Mouse (Mus musculus): Measurements from ENCODE around the gene Gbgt1.
A peak's percentile ranks its signal among the peaks of the same experiment; 100 is the strongest.
"Not testable (repeated sequence)": the region's sequence is repeated elsewhere in the genome, so short reads cannot be mapped to it uniquely, and the experiment has no call there.

Gbgt1 gene

DNA sequence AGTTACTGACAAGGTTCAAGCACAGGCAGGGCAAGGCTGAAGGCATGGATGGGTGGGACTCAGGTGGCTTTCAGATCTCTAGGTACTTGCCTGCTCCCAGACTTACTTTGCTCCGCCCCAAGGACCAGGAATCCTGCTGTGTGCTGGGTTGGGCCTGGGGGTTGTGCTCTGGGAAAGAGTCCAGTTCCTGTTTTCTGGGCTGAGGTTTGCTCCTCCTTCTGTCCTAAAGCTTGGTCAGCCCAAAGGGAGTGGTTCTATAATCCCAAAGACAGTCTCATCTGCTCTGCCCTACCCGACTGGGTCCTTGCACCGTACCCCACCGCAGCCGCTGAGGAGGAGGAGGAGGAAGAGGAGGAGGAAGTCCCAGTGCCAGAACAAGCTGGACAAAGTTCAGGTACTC, at the start of gene Gbgt1:
Gene Gbgt1 (plus strand): TSS at position 221 of the 400 bp plus-strand sequence.
- no peak for DNase-seq (ENCODE audit: low spot score)

DNA sequence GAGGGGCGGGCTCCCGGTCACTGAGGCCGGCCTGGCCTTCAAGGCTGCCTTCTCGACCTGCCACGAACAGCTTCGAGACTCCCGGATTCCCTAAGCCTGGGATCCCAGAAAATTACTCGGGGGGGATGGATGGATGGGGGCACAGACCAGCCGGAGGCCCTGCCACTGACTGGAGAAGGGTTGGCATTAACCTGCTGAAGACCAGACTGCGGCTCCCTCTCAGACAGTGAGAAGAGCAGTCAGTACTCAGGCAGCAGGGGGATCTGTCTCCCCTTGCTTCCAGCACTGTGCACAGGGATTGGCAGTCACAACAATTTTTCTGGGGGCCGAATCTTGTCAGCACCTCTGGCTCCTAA, 49.4 kb upstream of the Gbgt1 start:
- DNase-seq (ENCODE audit: low spot score), result no peak

DNA sequence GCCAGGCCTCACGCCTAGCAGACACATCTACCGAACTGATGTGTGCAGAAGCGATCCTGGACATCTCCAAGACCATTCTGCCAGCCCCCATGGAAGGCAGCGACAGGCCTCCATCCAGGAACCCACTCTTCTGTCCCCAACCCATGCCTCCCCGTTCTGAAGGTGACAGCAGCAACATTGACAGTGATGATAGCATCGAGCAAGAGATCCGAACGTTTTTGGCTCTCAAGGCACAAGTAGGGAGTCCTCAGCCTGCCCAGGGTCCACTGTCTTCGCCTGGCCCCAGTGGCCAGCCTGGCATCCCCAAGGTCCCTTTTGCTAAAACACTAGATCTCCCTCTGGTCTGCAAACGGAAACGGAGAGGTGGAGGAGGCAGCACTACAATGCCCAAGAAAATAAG, 45.0 kb upstream of the Gbgt1 start:
- DNase-seq (ENCODE audit: low spot score), result no peak

DNA sequence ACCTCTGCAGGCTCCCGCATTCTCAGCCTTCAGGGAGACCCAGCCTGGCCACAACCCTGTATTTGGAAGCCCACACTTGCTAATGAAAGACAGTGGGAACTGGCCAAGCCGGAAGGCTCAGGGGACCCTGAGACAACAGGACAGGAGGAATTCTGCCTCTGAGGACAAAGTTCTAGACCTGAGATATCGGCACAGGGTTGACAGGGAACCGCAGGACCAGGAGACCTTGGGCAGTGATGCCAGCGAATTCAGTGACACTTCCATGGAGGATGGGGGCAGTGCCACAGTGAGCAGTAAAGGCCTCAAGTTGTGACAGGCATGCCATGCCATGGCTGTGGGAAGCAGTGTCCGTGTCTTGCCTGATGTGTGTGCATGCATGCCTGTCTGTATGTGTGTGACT, 43.2 kb upstream of the Gbgt1 start:
- DNase-seq (ENCODE audit: low spot score), result no peak

DNA sequence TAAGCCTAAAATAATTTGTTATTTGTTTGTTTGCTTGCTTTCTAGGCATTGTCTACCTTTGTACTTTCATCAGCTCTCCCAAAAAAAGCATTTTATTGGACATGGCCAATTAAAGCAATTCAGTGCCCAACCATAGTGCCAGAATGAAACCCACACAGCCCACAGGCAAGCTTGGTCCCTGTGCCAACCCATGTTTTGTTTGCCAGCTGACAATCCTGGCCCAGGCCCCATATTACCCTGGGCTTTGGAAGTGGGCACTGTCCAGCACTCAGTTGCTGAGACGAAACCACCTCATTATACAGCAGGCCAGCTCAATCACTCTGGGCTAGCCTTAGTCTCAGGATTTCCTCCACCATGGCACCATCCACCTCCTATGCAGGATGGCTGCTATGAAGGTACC, 40.1 kb upstream of the Gbgt1 start:
- DNase-seq (ENCODE audit: low spot score), result no peak

DNA sequence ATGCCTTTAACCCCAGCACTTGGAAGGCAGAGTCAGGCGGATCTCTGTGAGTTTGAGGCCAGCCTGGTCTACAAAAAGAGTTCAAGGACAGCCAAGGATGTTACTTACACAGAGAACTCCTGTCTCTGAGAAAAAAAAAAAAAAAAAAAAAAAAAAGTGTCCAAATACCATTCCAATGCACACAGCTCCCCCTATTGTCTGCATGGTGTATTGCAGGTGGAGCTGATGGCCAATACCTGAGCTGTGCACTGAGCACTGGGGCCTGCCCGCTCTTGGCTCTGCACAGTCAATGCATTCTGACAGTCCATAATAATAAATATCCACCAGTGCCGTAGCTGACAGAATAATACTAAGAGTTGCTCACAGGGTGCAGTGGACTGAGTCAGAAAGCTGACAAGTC, 32.8 kb upstream of the Gbgt1 start:
- peak; percentile 53 for DNase-seq (ENCODE audit: low spot score)

DNA sequence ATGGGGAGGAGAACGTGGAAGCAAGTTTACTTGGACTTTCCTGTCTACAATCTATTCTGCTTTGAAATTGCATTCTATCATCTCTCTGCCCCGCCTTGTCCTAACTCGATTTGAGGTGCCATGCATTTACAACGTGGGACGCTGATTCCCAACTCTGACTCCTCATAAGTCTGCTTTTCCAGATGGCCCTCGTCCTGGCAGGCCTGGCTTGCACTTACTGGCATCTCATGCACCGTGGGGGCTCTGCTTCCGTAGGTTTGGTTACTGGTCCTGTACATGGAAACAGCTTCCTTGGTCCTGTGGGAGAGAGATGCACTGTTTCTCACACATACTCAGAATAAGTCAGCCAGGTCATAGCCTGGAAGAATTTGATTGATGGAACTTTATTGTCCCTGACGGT, 31.8 kb upstream of the Gbgt1 start:
- DNase-seq (ENCODE audit: low spot score), result no peak

DNA sequence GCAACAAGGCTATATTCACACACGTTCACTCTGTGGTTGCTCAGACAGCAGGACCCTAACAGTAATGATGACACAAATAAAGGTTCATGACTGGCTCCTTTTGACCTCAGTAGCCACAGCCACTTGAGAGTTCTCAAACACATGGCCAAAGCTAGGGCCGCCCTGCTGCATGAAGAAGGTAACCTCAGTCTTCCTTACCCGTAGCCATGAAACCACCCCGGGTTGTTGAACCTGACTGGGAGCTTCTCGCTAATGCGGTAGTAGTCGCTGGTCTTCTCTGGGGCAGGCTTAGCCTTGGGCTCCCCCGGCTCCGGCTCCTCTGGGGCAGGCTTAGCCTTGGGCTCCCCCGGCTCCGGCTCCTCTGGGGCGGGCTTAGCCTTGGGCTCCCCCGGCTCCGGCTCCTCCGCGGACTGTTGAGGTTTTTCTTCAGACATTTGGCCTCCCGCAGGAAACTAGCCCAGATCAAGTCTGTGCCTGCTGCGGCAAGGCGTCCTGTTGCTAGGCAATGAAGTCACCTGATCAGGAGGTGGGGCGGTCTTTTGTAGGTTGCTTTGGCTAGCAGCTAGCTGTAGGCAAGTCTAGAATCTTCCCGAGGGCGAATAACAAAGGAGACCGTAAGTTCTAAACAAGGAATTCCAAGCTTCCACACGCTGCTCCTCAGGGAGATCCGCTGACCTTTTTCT, 30.7 kb upstream of the Gbgt1 start, which contains the start of gene 1700007K13Rik:
Gene 1700007K13Rik (minus strand): TSS at position 497 of the 683 bp plus-strand sequence.
- DNase-seq (ENCODE audit: low spot score), result no peak

DNA sequence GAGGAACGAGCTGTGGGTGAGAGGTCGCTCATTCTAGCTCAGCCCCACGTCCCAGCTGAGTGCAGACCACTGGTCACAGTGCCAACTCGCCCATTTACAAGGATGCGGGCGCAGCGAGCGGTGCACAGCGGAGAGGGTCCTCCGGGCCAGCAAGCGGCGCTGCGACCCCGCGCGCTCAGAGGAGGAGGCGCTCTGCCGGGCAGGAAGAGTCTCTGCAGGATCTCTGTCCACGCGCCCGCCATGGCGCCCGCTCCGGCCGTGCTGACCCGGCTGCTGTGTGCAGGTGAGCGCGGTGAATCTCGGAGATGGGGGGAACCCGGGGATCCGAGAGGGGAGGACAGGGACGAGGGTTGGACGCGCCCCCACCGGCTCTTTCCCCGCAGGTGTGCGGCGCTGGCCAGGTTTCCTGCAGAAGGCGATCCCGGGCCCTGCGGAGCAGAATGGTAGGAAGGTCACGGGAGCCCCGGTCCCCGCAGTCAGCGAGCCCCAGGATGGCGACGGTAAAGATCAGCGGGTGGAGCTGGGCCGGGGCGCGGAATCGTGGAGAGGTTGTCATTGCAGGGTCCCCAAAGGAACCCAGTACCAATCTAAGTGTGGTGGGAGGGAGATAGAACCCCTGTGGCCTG, 28.7 kb upstream of the Gbgt1 start, which contains the start of gene Mrps2:
Gene Mrps2 (plus strand): TSS at position 207 of the 626 bp plus-strand sequence.
- DNase-seq (ENCODE audit: low spot score), result peak; percentile 57

DNA sequence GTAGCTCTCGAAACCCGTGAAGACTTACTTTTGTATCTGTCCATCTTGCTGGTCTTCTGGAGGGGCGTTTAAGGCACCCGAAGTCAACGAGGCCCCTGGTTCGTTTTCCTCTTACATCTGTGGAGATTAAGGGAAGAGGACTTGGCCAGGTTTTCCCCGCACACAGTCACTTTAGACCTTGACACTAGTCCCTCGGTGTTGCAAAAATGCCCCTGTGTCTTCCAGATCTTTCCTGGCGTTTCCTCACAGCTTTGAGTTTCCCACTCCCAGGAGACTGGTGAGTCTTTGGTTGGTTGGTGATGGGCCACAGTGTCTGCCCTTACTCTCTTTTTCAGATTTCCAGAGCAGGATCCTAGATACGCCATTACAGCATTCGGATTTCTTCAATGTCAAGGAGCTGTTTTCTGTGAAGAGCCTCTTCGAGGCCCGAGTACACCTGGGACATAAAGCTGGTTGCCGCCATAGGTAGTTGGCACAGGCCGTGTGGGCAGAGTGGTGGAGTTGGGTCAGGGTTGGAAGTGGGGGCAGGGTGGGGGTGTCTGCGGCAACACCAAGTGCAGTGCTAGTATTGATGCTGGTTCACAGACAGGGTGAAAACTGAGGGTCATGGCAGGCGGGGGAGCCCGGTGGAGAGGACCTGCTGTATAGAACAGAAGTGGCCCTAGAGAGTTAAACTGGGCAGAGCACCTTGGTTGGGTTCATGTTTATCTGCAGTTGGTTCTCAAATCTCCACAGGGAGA, 28.0 kb upstream of the Gbgt1 start:
- DNase-seq (ENCODE audit: low spot score), result no peak

DNA sequence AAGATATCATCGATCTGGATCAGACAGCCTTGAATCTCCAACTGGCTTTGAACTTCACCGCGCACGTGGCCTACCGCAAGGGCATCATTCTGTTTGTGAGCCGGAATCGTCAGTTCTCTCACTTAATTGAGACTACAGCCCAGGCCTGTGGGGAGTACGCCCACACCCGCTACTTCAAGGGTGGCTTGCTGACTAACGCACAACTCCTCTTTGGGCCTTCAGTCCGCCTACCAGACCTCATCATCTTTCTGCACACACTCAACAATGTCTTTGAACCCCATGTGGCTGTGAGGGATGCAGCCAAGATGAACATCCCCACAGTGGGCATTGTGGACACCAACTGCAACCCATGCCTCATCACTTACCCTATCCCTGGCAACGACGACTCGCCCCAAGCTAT, 27.2 kb upstream of the Gbgt1 start:
- DNase-seq (ENCODE audit: low spot score), result no peak

DNA sequence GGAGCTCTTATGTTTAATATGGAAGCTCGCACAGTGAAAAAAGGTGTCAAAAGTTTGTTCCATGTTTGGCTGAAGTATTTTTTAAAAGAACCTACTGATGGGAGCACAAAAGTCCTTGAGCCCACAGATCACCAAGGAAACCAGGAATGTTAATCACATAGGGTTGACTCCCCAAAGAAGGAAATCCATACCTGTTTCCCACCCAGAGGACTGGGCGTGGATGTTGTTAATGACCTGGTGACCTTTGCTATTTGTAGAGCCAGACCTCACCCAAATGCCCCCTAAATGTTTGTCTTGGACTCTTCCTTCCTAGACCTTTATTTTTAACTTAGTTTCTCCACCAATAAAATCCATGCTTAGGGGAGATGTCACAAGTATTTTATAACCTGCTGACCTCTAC, 26.1 kb upstream of the Gbgt1 start:
- DNase-seq (ENCODE audit: low spot score), result no peak

DNA sequence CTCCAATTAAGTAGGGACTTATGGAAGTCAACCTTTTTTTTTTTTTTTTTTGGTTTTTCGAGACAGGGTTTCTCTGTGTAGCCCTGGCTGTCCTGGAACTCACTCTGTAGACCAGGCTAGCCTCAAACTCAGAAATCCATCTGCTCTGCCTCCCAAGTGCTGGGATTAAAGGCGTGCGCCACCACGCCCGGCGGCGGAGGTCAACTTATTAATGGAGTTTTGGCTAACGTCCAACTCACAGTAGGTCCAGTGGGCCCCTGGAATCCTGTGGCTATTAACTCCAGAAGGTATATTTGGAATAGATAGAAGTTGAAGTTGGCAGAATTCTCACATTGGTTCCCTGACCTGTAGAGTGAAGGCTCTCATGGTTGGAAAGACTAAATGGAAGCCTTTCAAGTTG, 24.7 kb upstream of the Gbgt1 start:
- not testable (repeated sequence) for DNase-seq (ENCODE audit: low spot score)

DNA sequence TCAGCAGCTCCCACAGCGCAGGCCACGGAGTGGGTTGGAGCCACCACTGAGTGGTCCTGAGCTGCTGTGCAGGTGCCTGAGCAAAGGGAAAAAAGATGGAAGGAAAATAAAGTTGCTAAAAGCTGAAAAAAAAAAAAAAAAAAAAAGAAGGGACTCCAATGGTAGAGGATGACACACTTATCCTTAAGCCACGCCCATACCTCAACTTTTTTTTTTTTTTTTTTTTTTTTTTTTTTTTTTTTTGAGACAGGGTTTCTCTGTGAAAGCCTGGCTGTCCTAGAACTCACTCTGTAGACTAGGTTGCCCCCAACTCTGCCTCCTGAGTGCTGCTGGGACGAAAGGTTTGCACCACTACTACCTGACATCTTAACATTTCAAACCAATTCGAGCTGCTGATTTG, 18.7 kb upstream of the Gbgt1 start:
- not testable (repeated sequence) for DNase-seq (ENCODE audit: low spot score)

DNA sequence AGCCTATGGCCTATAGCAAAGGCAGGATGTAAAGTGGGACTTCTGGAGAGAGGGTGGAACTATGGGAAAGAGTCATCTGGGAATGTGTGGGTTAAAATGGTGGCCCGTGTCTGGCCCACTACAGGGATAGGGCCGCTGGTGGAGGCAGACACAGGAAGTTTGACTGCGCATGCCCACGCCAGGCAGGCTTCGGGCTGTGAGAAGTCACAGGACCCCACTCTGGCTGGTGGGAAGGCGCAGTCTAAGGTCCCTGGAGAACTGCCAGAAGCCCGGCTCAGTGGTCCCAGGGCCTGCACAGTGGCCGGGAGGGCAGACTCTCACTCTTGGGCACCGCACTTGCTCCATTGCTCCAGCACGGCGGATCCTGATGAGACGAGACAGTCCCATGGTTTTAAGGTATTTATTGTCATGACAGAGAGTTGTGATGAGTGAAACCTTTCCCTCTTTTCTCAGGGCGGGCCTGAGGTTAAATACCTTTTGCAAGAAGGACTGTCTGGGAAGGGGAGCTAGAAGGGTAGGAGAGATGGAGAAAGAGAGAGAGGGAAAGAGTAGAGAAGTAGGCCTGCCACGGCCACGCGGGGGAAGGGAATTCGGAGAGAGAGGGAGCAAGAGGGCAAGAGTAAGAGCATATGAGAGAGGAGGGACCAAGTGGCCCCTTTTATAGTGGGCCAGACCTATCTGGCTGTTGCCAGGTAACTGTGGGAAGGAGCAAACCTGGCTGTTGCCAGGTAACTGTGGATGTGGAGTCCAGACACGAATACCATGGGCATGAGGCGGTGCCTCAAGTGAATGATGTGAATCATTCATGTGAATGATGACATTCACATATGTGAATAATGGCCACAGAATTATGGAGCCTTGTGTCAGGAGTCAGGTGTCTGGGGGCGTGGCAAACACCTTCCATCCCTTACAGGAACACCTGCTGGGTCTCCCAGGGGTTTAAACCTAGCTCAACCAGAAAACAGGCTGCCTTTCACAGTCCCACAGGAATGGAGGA, 17.2 kb upstream of the Gbgt1 start:
- DNase-seq (ENCODE audit: low spot score), result no peak

DNA sequence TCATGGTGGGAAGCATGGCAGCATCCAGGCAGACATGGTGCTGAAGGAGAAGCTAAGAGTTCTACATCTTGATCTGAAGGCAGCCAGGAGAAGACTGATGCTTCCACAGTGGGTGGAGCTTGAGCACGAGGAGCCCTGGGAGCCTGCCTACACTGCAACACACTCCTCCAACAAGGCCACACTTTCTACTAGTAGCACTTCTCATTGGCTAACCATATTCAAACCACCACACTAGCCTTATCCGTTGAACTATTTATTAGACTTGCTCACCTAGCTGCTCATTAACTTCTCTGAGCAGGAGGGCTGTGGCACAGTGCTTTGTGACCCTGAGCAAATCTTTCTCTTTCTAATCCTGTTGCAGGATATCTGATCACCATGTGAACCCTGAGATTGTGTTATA, 12.8 kb upstream of the Gbgt1 start:
- DNase-seq (ENCODE audit: low spot score), result no peak

DNA sequence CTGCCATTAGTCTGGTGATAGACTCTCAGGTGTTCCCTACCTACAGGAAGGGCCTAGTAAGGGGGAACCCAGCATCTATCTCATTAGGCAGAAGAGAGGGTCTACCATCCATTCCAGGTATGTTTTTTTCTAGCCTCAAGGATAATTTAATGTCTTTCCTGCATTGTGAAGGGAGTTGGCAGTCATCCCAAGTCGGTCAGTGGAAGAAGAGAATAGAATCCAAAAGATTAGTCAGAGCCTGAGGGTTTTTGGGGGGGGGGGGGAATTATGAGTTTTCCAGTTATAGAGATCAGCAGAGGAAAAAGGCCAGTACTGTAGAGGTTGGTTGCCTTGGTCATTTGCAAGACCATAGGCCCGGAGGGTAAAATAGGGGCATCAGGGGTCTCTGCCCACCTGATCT, 2.2 kb upstream of the Gbgt1 start:
- DNase-seq (ENCODE audit: low spot score), result no peak

DNA sequence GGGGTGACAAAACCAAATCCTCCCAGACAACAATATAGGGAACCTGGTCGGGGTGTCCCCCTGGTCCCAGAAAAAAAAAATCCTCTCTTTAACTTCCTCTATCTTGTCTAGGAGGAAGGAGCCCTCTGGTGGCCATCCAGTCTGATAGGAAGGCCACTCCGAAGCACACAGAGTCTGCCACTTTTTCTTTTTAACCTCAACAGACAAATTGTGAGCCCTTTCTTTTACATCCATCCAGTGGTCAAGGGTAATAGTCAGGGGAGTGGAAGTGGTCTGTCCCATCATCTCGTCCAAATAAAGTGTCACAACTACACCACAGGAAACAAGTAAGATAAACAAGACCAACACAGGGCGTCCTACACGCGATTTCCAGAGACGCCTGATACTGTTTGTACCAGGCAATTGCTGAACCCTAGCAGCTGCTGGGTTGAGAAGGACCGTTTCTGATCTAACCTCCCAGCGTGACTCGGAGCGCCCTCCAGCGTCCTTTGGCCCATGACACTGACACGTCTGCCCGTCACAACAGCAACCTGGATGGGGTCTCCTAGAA, 1.4 kb upstream of the Gbgt1 start:
- DNase-seq (ENCODE audit: low spot score), result no peak

DNA sequence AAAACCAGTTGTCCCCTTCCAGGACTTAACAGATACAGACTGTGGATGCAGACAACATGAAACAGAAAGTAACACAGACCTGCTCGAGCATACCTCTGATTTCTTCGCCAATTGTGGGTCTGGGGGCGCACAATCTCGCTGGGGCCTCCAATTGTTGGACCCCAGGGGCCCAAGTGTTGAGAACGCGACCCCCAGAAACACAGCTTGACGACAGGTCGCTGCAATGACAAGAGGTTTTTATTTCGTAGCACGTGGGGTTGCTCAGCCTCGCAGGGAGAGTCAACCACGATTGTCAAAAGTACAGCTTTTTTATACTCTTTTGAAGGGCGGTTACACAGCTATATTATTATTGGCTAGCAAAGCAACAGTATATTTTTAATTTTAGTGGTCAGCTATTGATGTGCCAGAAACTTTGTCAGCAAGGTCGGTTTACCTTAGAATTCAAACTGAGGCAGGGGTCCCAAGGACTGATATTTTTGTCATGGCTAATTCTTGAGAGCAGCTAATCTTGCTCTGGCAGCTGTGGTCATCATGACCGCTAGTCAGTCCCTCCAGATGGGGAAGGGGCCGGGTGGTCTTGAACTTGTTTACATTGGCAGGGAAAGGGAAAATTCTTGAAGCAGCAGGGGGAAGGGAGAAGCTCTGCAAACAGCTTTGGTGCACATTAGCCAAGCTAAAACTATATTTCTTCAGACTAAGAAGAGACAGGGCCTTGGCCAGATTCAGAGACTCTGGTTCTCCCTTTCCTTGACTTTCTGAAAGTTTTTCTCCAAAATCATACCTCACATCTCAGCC, 693 bp upstream of the Gbgt1 start:
- no peak for DNase-seq (ENCODE audit: low spot score)

DNA sequence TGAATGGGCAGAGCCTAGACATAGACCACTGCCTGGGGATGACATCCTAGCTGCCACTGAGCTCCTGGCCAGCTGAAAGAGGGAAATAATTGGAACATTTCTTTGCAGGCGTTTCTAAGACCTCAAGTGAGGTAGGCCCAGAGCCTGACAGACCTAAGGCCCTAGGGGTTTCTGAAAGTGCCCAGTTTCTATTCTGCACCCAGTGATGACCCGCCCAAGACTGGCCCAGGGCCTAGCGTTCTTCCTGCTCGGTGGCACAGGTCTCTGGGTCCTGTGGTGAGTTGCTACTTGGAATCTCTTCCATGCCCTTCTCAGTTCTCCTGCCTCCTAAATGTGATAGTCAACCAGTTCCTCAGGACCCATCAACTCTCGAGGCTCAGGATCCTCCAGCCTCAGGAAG, 870 bp downstream of the Gbgt1 start:
- DNase-seq (ENCODE audit: low spot score), result no peak

DNA sequence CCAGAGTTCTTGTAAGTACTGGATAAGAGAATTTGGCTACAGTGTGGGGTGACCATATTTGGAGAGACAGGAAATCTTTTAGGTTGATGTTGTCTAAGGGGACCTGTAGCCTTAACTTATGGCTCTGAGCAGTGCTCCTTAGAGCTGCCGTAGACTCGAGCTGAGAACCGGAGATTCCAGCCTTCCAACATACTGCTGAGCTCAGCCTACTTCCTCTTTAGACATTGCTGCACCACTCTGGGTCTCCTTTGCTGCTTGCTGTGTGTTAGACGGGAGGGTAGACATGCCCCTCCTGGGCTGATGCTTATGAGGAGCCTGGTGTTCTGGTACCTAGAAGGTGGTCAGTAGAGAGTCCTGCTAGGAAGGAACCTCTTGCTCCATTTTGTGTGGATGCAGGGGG, 1.7 kb downstream of the Gbgt1 start:
- DNase-seq (ENCODE audit: low spot score), result no peak

All from left cerebral cortex, adult 11 months (tissue).